Mouse (Mus musculus) gastrocnemius, postnatal 25 days (tissue): Measurements from ENCODE around the gene Fam168b. TPM values are rescaled to one million over a fixed set of nuclear protein-coding genes. Genes with fewer than 3 reads are reported as not detected.

ENCODE experiments used
- DNase-seq: peaks from one replicate; pipeline ENCODE4 v3.0.0; 2022
- total RNA-seq, 2 experiments: library from RNA; stranded (reverse); gene quantifications; 1 replicate in 1 of 2; 2 replicates in 1 of 2; pipeline ENCODE4 v1.2.3; 2021

Fam168b gene
- total RNA-seq, 2 experiments from 2014 or later, result 26.3 to 27.2 TPM

DNA sequence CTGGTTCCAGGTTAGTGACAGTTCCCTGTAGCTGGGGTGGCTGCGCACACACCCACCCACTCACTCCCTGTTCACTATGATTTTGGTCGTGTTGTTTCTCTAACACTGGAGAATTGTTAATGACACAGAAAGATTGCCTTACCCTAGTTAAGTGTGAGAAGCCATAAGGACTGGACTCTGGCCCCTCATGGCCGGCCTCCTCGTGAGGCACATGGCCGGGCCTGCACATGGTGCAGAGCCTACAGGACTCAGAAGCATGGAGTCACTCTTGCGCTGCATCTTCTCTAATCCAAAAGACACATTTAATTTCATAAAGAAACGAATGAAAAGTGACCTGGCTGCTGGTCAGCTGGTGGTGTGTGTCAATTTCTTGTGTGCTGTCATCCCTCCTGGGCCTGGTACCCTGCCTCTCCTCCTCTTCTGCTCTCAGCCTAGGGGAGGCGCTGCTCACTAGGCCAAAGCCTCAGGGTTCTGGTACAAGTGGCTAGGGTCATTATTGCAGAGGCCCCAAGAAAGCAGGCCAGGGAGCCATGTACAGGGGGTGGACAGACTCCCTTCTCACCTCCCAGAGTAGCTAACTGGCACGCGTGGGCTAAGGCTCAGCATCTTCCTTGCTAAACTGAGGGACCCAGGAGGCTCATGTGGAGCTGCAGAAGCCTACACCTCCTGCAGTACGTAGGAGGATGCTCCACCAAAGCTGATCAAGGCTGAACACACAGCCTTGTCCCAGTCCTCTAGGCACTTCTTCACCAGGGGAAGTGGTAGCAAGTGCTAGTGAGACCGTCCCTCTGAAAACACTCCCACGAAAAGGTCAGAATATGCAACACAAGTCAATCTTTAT, 30.2 kb downstream of the Fam168b start:
- no peak for DNase-seq

DNA sequence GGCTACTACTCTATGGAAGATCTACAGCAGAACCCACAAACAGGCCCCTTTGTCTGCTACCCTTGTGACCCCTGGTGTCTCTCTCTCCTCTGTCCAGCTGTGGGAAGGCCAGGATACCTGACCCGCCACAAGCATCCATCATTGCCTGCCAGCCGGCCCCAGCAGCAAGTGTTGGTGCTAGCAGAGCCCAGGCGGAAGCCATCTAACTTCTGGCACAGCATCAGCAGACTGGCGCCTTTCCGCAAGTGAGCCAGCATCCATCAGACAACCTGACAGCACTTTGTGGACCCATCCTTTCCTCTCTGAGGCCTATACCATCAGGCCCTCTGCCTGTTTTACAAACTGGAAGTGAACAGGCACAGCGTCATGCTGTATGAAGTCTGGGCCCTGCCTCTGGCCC, 31.3 kb downstream of the Fam168b start:
- no peak for DNase-seq

DNA sequence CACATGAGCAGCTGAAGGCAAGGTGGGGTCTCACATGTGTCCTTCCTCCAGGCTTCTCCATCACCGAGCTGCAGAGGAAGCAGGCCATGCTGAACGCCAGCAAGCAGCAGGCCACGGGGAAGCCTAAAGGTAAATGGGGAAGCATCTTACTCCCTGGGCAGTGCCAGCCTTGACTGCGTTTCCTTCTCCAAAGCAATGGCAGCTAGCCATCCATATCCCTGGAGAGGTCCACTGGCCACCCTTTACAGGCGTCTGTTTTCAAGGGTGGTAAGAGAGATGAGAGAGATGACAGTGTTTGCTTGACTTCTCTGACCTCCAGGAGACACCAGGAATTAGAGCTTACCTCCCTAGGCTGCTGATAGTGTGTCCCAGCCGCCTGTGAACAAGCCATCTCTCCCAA, 31.8 kb downstream of the Fam168b start:
- no peak for DNase-seq

DNA sequence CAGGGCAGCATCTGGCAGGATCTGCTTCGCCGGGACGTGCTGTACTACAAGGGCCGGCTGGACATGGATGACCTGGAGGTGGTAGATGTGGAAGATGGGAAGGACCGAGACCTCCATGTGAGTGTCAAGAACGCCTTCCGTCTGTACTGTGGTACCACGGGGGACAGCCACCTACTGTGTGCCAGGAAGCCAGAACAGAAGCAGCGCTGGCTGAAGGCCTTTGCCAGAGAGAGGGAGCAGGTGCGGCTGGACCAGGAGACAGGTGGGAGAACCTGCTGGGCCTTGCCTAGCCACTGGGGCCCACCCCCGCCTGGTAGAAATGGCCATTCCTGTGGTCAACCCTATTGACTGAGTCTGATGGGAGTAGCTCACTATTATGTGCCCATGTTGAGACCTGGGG, 32.6 kb downstream of the Fam168b start:
- DNase-seq, result no peak

DNA sequence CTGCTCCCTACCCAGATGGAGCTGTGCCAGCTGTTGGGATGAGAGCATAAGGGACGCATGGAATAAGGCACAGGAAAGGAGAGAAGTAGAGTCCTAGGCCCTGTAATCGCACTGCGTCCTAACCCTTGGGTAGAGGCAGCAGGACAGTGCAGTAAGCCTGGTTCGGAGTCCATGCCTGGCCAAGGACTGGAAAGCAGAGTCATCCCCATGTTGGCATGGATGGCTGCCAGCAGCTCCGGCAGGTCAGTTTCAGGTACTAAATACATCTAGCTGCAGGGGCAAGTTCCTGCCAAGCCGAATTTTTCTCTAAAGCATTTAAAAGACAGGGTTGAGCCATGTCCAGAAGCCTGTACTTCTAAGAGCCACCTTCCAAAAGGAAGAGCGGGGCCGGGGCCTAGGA, 34.4 kb downstream of the Fam168b start:
- DNase-seq, result no peak

DNA sequence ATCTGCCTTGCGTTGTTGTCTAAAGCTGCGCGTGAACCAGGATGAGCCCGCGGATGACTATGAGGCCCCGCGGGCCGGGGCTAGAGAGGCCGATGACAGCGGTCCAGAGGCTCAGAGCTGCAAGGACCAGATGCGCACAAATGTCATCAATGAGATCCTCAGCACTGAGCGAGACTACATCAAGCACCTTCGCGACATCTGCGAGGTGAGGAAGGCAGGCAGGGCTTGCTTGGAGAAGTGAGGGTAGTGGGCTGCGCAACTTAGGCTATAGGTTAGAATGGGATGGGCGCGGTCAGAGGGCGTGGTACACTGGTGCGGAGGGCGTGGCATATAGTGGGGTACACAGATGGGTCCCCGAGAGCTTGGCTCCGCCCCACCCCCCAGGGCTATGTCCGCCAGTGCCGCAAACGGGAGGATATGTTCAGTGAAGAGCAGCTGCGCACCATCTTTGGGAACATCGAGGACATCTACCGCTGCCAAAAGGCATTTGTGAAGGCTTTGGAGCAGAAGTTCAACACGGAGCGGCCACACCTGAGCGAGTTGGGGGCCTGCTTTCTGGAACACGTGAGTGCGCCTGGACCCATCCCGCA, 36.8 kb downstream of the Fam168b start:
- DNase-seq, result no peak

DNA sequence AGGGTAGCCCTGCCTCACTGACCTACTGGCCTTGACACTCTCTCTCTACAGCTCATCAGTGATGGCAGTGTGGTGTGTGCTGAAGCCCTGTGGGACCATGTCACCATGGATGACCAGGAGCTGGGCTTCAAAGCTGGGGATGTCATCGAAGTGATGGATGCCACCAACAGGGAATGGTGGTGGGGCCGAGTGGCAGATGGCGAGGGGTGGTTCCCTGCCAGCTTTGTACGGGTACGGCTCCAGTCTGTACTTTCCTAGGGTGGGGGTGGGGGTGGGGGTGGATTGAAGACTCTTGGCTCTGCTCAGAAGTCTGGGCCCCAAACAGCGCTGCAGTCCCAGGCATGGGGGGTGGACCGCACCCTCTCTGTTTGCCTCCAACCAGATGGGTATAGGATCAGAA, 38.0 kb downstream of the Fam168b start:
- DNase-seq, result no peak

DNA sequence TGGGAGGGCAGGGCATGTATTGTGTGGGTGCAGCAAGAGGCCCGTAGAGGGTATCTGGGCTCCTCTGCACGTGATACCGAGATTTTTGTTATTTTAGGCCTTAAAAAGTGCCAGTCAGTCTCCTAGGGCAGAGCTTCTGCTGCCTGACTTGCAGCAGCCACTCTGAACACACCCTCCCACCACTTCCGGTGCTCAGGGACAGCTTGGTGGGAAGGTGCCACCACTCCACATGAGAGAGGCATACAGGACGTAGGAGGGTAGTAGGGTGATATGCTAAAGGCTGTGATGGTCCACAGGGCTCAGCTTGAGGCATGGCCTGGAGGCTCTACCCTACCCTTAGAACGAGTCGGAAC, 40.6 kb downstream of the Fam168b start:
- DNase-seq, result no peak

DNA sequence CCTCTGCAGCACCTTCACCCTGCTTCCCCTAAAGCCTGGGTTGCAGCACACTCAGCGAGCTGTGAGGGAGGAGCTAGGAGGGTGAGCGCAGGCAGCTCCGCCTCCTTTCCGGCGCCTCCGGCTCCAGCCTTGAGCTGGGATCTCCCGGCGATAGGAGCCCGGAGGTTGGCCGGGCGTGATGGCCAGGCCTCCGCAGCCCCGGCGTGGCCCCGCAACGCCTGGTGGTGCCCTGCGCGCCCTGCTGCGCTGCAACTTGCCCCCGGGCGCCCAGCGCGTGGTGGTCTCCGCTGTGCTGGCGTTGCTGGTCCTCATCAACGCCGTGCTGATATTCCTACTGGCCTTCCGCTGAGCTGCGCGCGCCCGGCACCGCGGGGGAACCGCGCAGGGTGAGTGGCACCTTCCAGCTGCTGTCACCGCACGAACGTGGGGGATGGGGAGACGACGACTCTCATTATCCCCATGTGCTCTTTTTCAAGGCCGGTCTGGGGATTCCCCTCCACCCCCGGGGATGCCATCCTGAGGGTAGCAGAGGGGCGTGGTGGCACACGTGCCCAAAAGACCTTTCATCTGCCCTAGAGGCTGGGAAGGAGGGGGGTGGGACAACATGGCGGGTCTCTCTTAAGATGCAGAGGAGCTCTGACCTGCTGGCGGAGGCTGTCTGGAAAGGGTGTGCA, 41.1 kb downstream of the Fam168b start:
- peak; percentile 59 for DNase-seq

DNA sequence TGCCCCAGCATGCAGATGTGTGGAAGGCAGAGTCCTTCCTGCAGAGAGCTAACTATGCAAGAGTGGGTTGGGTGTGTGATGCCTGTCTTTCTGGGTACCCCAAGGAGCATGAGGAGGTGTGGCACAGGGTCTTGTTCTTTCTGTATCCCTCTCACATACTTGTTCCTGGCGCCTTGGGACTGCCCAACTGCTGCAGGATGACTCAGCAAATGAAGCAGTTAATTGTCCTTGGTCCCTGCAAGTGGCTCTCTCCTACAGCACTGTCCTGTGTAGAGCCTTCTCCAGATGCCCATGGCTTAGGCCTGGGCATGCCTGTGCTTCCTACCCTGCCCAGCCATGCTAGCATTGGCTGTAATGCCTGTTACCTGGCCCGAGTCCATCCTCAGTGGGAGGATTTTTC, 43.7 kb downstream of the Fam168b start:
- no peak for DNase-seq

DNA sequence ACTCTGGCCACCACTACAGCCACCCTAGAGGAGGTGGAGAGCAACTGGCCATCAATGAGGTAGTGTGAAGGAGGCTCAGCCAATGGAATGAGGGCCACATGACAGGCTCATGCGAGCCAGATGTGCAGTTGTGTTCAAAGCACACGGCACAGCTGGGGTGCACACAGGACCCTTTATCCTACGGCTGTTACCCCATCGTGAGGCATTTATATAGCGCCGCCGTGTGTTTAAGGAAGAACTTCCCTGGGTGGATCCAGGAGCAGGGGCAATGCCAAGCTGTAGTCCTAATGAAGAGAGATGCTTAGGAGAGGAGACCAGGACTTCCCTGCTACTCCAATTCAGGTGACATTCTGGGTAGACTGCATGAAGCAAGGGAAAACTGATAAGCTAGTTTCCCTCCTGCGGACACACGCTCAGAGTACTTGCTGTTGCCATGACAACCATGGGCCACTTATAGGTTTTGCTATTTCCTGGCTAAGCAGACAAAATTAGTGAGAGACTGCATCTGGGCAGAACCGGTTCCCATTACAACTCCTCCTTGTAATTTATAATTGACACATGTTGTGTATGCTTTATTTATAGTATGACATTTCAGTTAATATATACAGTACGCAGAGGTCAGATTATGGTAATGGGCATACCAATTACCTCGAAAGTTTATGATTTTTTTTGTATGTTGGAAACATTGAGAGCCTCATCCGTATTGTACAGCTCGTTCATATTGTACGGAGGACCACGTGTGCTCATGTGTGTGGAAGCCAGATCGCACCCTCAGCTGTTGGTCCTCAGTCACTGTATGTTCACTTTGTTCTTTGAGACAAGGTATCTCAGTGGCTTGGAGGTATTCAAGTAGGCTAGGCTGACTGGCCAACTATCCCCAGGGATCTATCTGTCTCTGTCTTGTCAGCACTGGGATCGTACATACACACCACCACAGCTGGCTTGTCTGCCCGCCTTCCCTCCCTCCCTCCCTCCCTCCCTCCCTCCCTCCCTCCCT, 49.3 kb downstream of the Fam168b start:
- DNase-seq, result no peak

DNA sequence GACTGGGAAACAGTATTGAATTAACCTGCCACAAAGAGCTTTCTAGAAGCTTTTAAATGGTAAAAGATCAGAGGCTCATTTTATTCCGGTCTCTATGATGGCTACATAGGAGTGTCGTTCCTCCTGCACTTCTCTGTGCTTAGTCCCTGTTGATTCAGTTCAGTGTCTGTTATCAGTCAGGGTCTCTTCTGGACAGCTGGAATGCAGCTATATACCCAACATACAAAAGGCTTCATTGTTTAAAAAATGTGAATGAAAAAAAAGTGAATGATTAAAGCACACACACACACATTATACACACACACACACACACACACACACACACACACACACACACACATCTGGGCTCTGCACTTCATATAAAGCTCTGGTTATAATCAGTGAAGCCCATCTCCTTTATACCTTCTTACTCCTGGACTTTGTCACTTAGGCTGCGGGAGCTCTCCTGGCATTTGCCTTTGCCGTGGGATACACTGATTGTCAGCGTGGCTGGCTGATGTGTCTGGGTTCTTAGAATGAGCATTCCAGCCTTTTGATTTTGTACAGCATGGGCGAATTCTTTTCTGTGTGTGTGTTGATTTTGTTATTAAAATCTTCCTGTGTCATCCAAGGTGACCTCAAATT, 59.2 kb downstream of the Fam168b start:
- no peak for DNase-seq

DNA sequence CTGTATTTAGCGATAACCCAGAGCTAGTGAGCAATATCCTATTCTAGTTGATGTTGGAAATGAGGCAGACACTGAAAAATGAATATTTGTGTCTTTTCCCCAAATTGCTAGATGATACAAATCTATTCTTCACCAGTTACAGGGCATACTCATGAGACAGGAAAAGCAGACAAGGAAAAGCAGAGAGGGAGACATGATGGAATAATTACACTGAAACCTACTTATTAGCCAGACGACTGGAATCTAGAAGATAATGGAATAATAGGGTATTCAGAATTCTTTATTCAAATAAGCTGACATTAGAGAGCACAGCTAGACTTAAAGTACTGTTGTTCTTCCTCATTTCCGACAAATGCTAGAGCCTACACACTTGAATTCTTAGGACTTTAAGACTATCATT, 67.0 kb downstream of the Fam168b start:
- DNase-seq, result no peak

DNA sequence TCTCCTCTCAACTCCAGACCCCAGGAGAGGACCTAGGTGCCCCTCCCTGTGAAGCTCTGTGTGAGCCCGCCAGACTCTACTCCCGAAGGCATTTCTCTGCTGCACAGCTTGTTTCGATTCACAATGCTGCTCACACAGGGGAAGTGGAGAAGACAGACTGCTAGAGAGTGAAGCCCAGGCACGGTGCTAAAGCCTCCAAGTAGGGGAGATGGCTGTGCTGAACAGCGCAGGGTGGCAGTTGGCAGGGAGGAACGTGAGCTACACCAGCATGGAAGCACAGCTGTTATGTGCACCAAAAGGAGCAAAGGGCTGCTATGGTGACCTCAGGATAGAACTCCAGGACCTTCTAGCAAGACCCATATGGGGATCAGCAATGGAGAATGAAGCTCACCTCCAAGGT, 74.0 kb downstream of the Fam168b start:
- no peak for DNase-seq

DNA sequence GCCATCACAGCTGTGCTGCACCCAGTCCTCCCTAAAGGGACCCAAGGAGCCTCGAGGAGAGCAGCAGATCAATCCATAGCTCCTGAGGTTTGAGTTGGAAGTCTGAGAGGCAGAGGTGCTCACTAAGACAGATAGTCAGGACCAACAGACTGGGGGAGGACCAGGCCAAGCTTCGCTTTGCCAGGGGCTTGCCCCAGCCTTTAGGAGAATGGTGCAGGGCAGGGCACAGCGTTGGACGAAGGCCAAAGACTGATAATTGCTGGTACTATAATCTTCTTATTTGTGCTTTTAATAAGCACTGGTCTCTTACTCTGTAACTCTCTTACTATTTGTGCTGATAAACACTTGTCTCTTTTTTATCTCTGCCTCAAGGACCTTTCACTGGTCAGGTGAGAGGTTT, 75.0 kb downstream of the Fam168b start:
- DNase-seq, result no peak

DNA sequence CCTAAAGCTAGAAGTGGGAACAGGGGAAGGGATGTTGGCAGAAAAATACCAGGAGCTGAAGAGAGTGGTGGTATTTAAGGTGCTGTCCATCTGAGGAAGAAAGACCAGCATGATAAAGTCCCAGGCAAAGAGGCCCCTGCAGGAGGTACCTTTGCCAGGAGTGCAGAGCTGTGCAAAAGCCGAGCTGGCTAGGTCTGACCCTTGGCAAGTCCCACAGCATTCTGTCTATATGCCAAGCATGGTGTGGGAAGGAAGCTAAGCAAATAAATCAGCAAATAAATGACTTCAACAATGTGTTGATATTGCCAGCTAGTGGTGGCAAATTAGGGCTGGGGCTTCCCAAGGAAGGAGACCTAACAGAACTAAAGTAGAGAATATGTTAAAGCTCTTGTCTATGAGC, 76.0 kb downstream of the Fam168b start:
- DNase-seq, result no peak

Other genes starting within 250 kb of the Fam168b start
- gene Plekhb2, start 6.9 kb upstream of the Fam168b start, total RNA-seq, result 10 to 100 TPM; 37.8 to 39.2 TPM